Mouse (Mus musculus) MEL (cell line): ENCODE data around the gene Spata25. TPM values are rescaled to one million over a fixed set of nuclear protein-coding genes. Genes with fewer than 3 reads are reported as not detected.
"Not testable (repeated sequence)": the region's sequence is repeated elsewhere in the genome, so short reads cannot be mapped to it uniquely, and the experiment has no call there.

Experiments
- DNase-seq: peaks from one replicate; pipeline ENCODE4 v3.0.0; 2011; ENCODE audit warnings: low read depth, low spot score
- H3K27ac ChIP-seq: 2 replicates; pipeline ENCODE4 v1.5.1; 2012; ENCODE audit warnings: low read depth, mild to moderate bottlenecking, control low read depth, low read length, moderate library complexity; ENCODE audit not compliant: control insufficient read depth
- H3K27me3 ChIP-seq, 2 experiments: fragments of 150-350 bp in 1 of 2; sonication (generic) in 1 of 2; 2 replicates each; pipeline ENCODE4 v1.6.1; 2012; ENCODE audit warnings: low read length in 2 of 2, mild to moderate bottlenecking in 2 of 2, improper control_type of control experiment in 1 of 2, moderate library complexity in 1 of 2; ENCODE audit not compliant: insufficient read depth in 2 of 2, control insufficient read depth in 1 of 2
- H3K36me3 ChIP-seq, 2 experiments: 2 replicates each; pipeline ENCODE4 v1.6.1; 2012 to 2014; ENCODE audit warnings: low read length in 2 of 2, improper control_type of control experiment in 1 of 2, inconsistent platforms in 1 of 2, mild to moderate bottlenecking in 1 of 2; ENCODE audit not compliant: insufficient read depth in 2 of 2, control insufficient read depth in 1 of 2
- H3K4me1 ChIP-seq, 2 experiments: fragments of 150-350 bp in 1 of 2; sonication (generic) in 1 of 2; 2 replicates each; pipeline ENCODE4 v1.6.1; 2012; ENCODE audit warnings: low read length in 2 of 2, improper control_type of control experiment in 1 of 2, mild to moderate bottlenecking in 1 of 2; ENCODE audit not compliant: insufficient read depth in 2 of 2, control insufficient read depth in 1 of 2
- H3K4me3 ChIP-seq, 2 experiments: fragments of 150-350 bp in 1 of 2; sonication (generic) in 1 of 2; 2 replicates each; pipeline ENCODE4 v1.5.1; 2012; ENCODE audit warnings: low read depth in 2 of 2, low read length in 2 of 2, mild to moderate bottlenecking in 2 of 2, moderate library complexity in 2 of 2, control low read depth in 1 of 2, improper control_type of control experiment in 1 of 2; ENCODE audit not compliant: control insufficient read depth in 1 of 2, insufficient read depth in 1 of 2
- H3K79me2 ChIP-seq: 2 replicates; pipeline ENCODE4 v1.6.1; 2012; ENCODE audit warnings: mild to moderate bottlenecking, low read length, moderate library complexity; ENCODE audit not compliant: control insufficient read depth, poor library complexity, insufficient read depth
- H3K9ac ChIP-seq: 2 replicates; pipeline ENCODE4 v1.6.1; 2012; ENCODE audit warnings: low read depth, mild to moderate bottlenecking, control low read depth, low read length, moderate library complexity; ENCODE audit not compliant: control insufficient read depth, poor library complexity, severe bottlenecking
- H3K9me3 ChIP-seq: fragments of 150-350 bp; sonication (generic); replicated peaks from 2 replicates; pipeline ENCODE4 v1.6.1; 2012; ENCODE audit warnings: mild to moderate bottlenecking, low read length, improper control_type of control experiment, moderate library complexity; ENCODE audit not compliant: insufficient read depth
- BHLHE40 ChIP-seq: IDR thresholded peaks from 2 replicates; pipeline ENCODE4 v1.6.1; 2012; ENCODE audit warnings: low read depth, mild to moderate bottlenecking, inconsistent platforms, low read length, improper control_type of control experiment, borderline replicate concordance
- CHD1 ChIP-seq: IDR thresholded peaks from 2 replicates; pipeline ENCODE4 v1.6.1; 2012; ENCODE audit warnings: low read depth, mild to moderate bottlenecking, inconsistent platforms, low read length, improper control_type of control experiment
- CTCF ChIP-seq, 3 experiments: IDR thresholded peaks in 2 of 3; conservative IDR thresholded peaks in 1 of 3; 2 replicates each; pipeline ENCODE4 v1.5.1; 2011 to 2012; ENCODE audit warnings: low read length in 3 of 3, low read depth in 2 of 3, mild to moderate bottlenecking in 2 of 3, improper control_type of control experiment in 1 of 3, inconsistent platforms in 1 of 3, mixed read lengths in 1 of 3, moderate library complexity in 1 of 3; ENCODE audit not compliant: control insufficient read depth in 1 of 3, insufficient read depth in 1 of 3, poor library complexity in 1 of 3, severe bottlenecking in 1 of 3
- E2F4 ChIP-seq: IDR thresholded peaks from 2 replicates; pipeline ENCODE4 v1.6.1; 2011; ENCODE audit warnings: low read depth, low read length, improper control_type of control experiment, borderline replicate concordance
- ELF1 ChIP-seq: IDR thresholded peaks from 2 replicates; pipeline ENCODE4 v1.6.1; 2014; ENCODE audit warnings: low read depth, mild to moderate bottlenecking, inconsistent platforms, low read length, improper control_type of control experiment, moderate library complexity
- JUND ChIP-seq: IDR thresholded peaks from 2 replicates; pipeline ENCODE4 v1.6.1; 2011; ENCODE audit warnings: low read depth, mild to moderate bottlenecking, improper control_type of control experiment, low read length
- MAFK ChIP-seq: IDR thresholded peaks from 2 replicates; pipeline ENCODE4 v1.6.1; 2011; ENCODE audit warnings: low read depth, mild to moderate bottlenecking, low read length, improper control_type of control experiment, borderline replicate concordance
- MAZ ChIP-seq: IDR thresholded peaks from 2 replicates; pipeline ENCODE4 v1.6.1; 2012; ENCODE audit warnings: low read depth, mild to moderate bottlenecking, inconsistent platforms, low read length, improper control_type of control experiment
- MYC ChIP-seq: IDR thresholded peaks from 2 replicates; pipeline ENCODE4 v1.6.1; 2011; ENCODE audit warnings: low read depth, mild to moderate bottlenecking, low read length, improper control_type of control experiment, moderate library complexity
- POLR2A ChIP-seq, 2 experiments: IDR thresholded peaks; 2 replicates each; pipeline ENCODE4 v1.6.1; 2011 to 2012; ENCODE audit warnings: low read length in 2 of 2, mild to moderate bottlenecking in 2 of 2, control low read depth in 1 of 2, improper control_type of control experiment in 1 of 2, low read depth in 1 of 2, moderate library complexity in 1 of 2; ENCODE audit not compliant: control insufficient read depth in 1 of 2, insufficient read depth in 1 of 2, poor library complexity in 1 of 2
- POLR2AphosphoS2 ChIP-seq: IDR thresholded peaks from 2 replicates; pipeline ENCODE4 v1.6.1; 2011; ENCODE audit warnings: low read length, improper control_type of control experiment
- RAD21 ChIP-seq: IDR thresholded peaks from 2 replicates; pipeline ENCODE4 v1.6.1; 2011; ENCODE audit warnings: mild to moderate bottlenecking, low read depth, low read length, improper control_type of control experiment
- SIN3A ChIP-seq: IDR thresholded peaks from 2 replicates; pipeline ENCODE4 v1.6.1; 2012; ENCODE audit warnings: low read length, improper control_type of control experiment, inconsistent platforms
- TAL1 ChIP-seq: IDR thresholded peaks from 2 replicates; pipeline ENCODE4 v1.6.1; 2012; ENCODE audit warnings: mild to moderate bottlenecking, inconsistent platforms, low read length, moderate library complexity, mixed read lengths
- TBP ChIP-seq: IDR thresholded peaks from 2 replicates; pipeline ENCODE4 v1.8.0; 2011; ENCODE audit warnings: low read depth, low read length, improper control_type of control experiment
- TCF12 ChIP-seq: IDR thresholded peaks from 2 replicates; pipeline ENCODE4 v1.6.1; 2014; ENCODE audit warnings: low read depth, mild to moderate bottlenecking, inconsistent platforms, low read length, improper control_type of control experiment, moderate library complexity
- ZKSCAN1 ChIP-seq: IDR thresholded peaks from 2 replicates; pipeline ENCODE4 v1.6.1; 2012; ENCODE audit warnings: low read depth, mild to moderate bottlenecking, inconsistent platforms, low read length, improper control_type of control experiment, moderate library complexity
- ZMIZ1 ChIP-seq: IDR thresholded peaks from 2 replicates; pipeline ENCODE4 v1.6.1; 2012; ENCODE audit warnings: low read depth, mild to moderate bottlenecking, inconsistent platforms, low read length, improper control_type of control experiment, moderate library complexity
- ZNF384 ChIP-seq: IDR thresholded peaks from 2 replicates; pipeline ENCODE4 v1.6.1; 2012; ENCODE audit warnings: low read depth, mild to moderate bottlenecking, inconsistent platforms, low read length, improper control_type of control experiment
- polyA plus RNA-seq, 2 experiments: library from polyadenylated mRNA; stranded (reverse) in 1 of 2; unstranded in 1 of 2; fragments of >175 nt in 1 of 2; fragments of >200 nt in 1 of 2; gene quantifications; 2 replicates each; pipeline versions ENCODE4 v1.2.1 to v1.2.4; 2012; ENCODE audit warnings: low replicate concordance in 2 of 2, low read depth in 1 of 2; ENCODE audit not compliant: insufficient read length in 2 of 2, insufficient read depth in 1 of 2, missing spikeins in 1 of 2
- total RNA-seq: library from RNA; depleted of rRNA; stranded (reverse); fragments of 300-350 nt; gene quantifications from 2 replicates; pipeline ENCODE4 v1.2.3, GENCODE M21; 2012

The Spata25 gene
- total and polyA plus RNA-seq, 3 experiments: 0.13 to 0.50 TPM; not detected in 1

GRCm38 (mm10) chr2:164856309-164857100 is 28.2 kb upstream of the Spata25 start:
- Histone ChIP-seq H3K9ac (peak overlapping the region; percentile 67), H3K36me3 (peaks cover 0 to 8% of the 10 kb centered on the region in 2 experiments; a peak in 2 of 4 replicates), H3K27me3 (no peaks in the 10 kb centered on the region), H3K4me1 (peaks cover 5 to 17% of the 10 kb centered on the region in 2 experiments), H3K4me3 (peak overlapping the region; percentile 69 to 71), H3K9me3 (no peaks in the 10 kb centered on the region), H3K79me2 (no peaks in the 10 kb centered on the region; the same call in 1 of the 2 replicates), H3K27ac (0 out of 2 replicates have a peak overlapping the region, but pooled peaks have one; percentile 7)
- peak; percentile 55 for DNase-seq
- 0 out of 2 replicates have a peak, but pooled peaks have one; percentile 10 for TF ChIP-seq TCF12
- TF ChIP-seq MAZ: 0 out of 2 replicates have a peak, but pooled peaks have one; percentile 12
- no peak for TF ChIP-seq BHLHE40
- peak in 1 of 3 experiments; percentile 17; a peak in 1 of 6 replicates for TF ChIP-seq CTCF (IDR thresholded peaks at IDR 0.05 in 2 of 3, conservative IDR thresholded peaks at IDR 0.05 in 1 of 3; ENCODE audit: control insufficient read depth in 1 of 3, insufficient read depth in 1 of 3, low read depth in 2 of 3, low read length in 3 of 3, poor library complexity in 1 of 3, severe bottlenecking in 1 of 3)
- 0 out of 2 replicates have a peak, but pooled peaks have one; percentile 18 for TF ChIP-seq MYC
- TF ChIP-seq, all 39 proteins: peak for 4

DNA sequence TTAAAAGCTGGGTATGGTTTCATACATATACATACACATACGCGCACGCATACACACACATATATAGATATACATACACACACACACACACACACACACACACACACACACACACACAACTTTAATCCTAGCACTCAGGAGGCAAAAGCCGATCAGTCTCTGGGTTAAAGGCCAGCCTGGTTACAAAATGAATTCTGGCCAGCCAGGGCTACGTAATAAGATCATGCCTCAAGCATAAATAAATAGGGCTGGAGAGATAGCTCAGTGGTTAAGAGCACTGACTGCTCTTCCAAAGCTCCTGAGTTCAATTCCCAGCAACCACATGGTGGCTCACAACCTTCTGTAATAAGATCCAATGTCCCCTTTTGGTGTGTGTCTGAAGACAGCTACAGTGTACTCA is 27.2 kb upstream of the Spata25 start:
- not testable (repeated sequence) for H3K27me3 ChIP-seq, DNase-seq, H3K36me3 ChIP-seq, H3K9ac ChIP-seq, H3K4me3 ChIP-seq, H3K9me3 ChIP-seq, H3K79me2 ChIP-seq, H3K27ac ChIP-seq
- peaks cover 5 to 16% of the 10 kb centered on the region in 2 experiments for H3K4me1 ChIP-seq
- TF ChIP-seq TBP: peak; percentile 61; the same call in 1 of the 2 replicates

DNA sequence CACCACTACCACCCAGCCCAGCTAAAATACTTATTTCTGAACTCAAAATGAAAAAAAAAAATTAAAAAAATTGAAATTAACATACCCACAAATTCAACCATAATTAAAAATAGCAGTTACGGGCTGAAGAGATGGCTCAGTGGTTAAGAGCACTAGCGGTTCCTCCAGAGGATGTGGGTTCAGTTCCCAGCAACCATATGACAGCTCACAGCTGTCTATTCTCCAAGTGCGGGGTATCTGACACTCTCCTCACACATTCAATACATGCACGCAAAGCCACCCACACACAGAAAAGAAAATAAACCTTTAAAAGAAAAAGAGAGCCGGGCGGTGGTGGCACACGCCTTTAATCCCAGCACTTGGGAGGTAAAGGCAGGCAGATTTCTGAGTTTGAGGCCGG is 21.7 kb upstream of the Spata25 start:
- no peak overlapping the region for H3K9ac ChIP-seq
- H3K27me3 ChIP-seq: no peaks in the 10 kb centered on the region
- no peak overlapping the region for H3K27ac ChIP-seq
- no peak overlapping the region for H3K4me3 ChIP-seq
- H3K36me3 ChIP-seq: no peaks in the 10 kb centered on the region
- H3K79me2 ChIP-seq: no peaks in the 10 kb centered on the region
- no peak for TF ChIP-seq E2F4
- TF ChIP-seq ZNF384: no peak
- TF ChIP-seq ZKSCAN1: no peak
- no peak for TF ChIP-seq SIN3A
- no peak for TF ChIP-seq TCF12
- no peak for TF ChIP-seq RAD21
- no peak for TF ChIP-seq POLR2A (IDR thresholded peaks at IDR 0.05; ENCODE audit: control insufficient read depth in 1 of 2, insufficient read depth in 1 of 2, low read depth in 1 of 2, low read length in 2 of 2, poor library complexity in 1 of 2)
- no peak for TF ChIP-seq JUND
- TF ChIP-seq POLR2AphosphoS2: no peak
- no peak for TF ChIP-seq ELF1
- TF ChIP-seq TAL1: no peak
- TF ChIP-seq ZMIZ1: no peak
- no peak for TF ChIP-seq MAFK
- no peak for TF ChIP-seq CHD1
- DNase-seq: no peak
- H3K4me1 ChIP-seq: no peaks in the 10 kb centered on the region
- H3K9me3 ChIP-seq: no peaks in the 10 kb centered on the region
